Mouse (Mus musculus) bone marrow macrophage, adult 2 months (primary cell): ENCODE results near the gene Ssx2ip.

Experiments
- CTCF ChIP-seq: IDR thresholded peaks from 2 replicates; pipeline ENCODE4 v1.5.1; 2012; ENCODE audit warnings: low read depth, mild to moderate bottlenecking, low read length, moderate library complexity
- POLR2A ChIP-seq: IDR thresholded peaks from 2 replicates; pipeline ENCODE4 v1.6.1; 2012; ENCODE audit warnings: mild to moderate bottlenecking, low read depth, low read length, borderline replicate concordance

DNA sequence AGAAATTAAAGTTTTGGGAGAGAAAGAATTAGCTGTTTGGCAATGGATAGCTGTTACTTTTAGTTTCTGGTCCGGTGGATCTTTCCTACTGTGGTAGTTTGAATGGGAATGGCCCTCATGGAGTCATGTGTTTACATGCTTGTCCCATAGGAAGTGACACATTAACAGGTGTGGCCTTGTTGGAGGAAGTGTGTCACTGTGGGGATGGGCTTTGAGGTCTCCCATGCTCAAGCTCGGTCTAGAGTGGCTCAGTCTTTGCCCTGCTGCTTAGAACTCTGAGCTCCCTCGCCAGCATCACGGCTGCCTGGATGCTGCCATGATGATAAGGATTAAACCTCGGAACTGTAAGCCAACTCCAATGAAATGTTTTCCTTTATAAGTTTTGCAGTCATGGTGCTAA lies 46.9 kb downstream of the Ssx2ip start:
- TF ChIP-seq POLR2A (no peak), CTCF (no peak)
